Mouse (Mus musculus): ENCODE data around the gene Gm14862. TPM values are rescaled to one million over a fixed set of nuclear protein-coding genes. Genes with fewer than 3 reads are reported as not detected.

Gene Gm14862
- not detected for polyA plus RNA-seq (2015; fragmentation: Illumina TruSeq; extraction: RNeasy Lipid Tissue Mini Kit (QIAGEN cat#74804); ENCODE audit: insufficient read depth, low read depth, low replicate concordance)

GRCm38 (mm10) chrX:9256766-9257165 is at the start of gene Gm14862:
Gene Gm14862 (minus strand): TSS chrX:9256899.

GRCm38 (mm10) chrX:9283464-9283863 is 26.8 kb upstream of the Gm14862 start, which contains the start of gene H2al1m:
Gene H2al1m (plus strand): TSS chrX:9283764.

GRCm38 (mm10) chrX:9272460-9273361 is 16.0 kb upstream of the Gm14862 start, which contains the start of gene Xk:
Gene Xk (plus strand): TSS chrX:9272756.

Other genes starting within 250 kb of the Gm14862 start
- not detected for gene Fthl17e, start 223.4 kb downstream of the Gm14862 start, polyA plus RNA-seq (2015; fragmentation: Illumina TruSeq; extraction: RNeasy Lipid Tissue Mini Kit (QIAGEN cat#74804); ENCODE audit: insufficient read depth, low read depth, low replicate concordance)
- gene Fthl17f, start 193.9 kb downstream of the Gm14862 start, polyA plus RNA-seq (2015; fragmentation: Illumina TruSeq; extraction: RNeasy Lipid Tissue Mini Kit (QIAGEN cat#74804); ENCODE audit: insufficient read depth, low read depth, low replicate concordance): not detected
- not detected for gene 4930402K13Rik, start 152.3 kb downstream of the Gm14862 start, polyA plus RNA-seq (2015; fragmentation: Illumina TruSeq; extraction: RNeasy Lipid Tissue Mini Kit (QIAGEN cat#74804); ENCODE audit: insufficient read depth, low read depth, low replicate concordance)
- gene Lancl3, start 57.0 kb downstream of the Gm14862 start, polyA plus RNA-seq (2015; fragmentation: Illumina TruSeq; extraction: RNeasy Lipid Tissue Mini Kit (QIAGEN cat#74804); ENCODE audit: insufficient read depth, low read depth, low replicate concordance): 0.46 TPM
- 1.3 TPM for gene Xk, start 15.9 kb upstream of the Gm14862 start, polyA plus RNA-seq (2015; fragmentation: Illumina TruSeq; extraction: RNeasy Lipid Tissue Mini Kit (QIAGEN cat#74804); ENCODE audit: insufficient read depth, low read depth, low replicate concordance)
- not detected for gene H2al1m, start 26.9 kb upstream of the Gm14862 start, polyA plus RNA-seq (2015; fragmentation: Illumina TruSeq; extraction: RNeasy Lipid Tissue Mini Kit (QIAGEN cat#74804); ENCODE audit: insufficient read depth, low read depth, low replicate concordance)
- not detected for gene H2al1k, start 93.7 kb upstream of the Gm14862 start, polyA plus RNA-seq (2015; fragmentation: Illumina TruSeq; extraction: RNeasy Lipid Tissue Mini Kit (QIAGEN cat#74804); ENCODE audit: insufficient read depth, low read depth, low replicate concordance)
- gene Cybb, start 230.9 kb upstream of the Gm14862 start, polyA plus RNA-seq (2015; fragmentation: Illumina TruSeq; extraction: RNeasy Lipid Tissue Mini Kit (QIAGEN cat#74804); ENCODE audit: insufficient read depth, low read depth, low replicate concordance): 2.1 TPM